Mouse (Mus musculus) MEL (cell line): ENCODE data around the gene Ccdc33. TPM values are rescaled to one million over a fixed set of nuclear protein-coding genes. Genes with fewer than 3 reads are reported as not detected.

Experiments used
- DNase-seq: peaks from one replicate; pipeline ENCODE4 v3.0.0; 2011; ENCODE audit warnings: low read depth, low spot score
- H3K27ac ChIP-seq: 2 replicates; pipeline ENCODE4 v1.5.1; 2012; ENCODE audit warnings: low read depth, mild to moderate bottlenecking, control low read depth, low read length, moderate library complexity; ENCODE audit not compliant: control insufficient read depth
- H3K27me3 ChIP-seq, 2 experiments: fragments of 150-350 bp in 1 of 2; sonication (generic) in 1 of 2; 2 replicates each; pipeline ENCODE4 v1.6.1; 2012; ENCODE audit warnings: low read length in 2 of 2, mild to moderate bottlenecking in 2 of 2, improper control_type of control experiment in 1 of 2, moderate library complexity in 1 of 2; ENCODE audit not compliant: insufficient read depth in 2 of 2, control insufficient read depth in 1 of 2
- H3K36me3 ChIP-seq, 2 experiments: 2 replicates each; pipeline ENCODE4 v1.6.1; 2012 to 2014; ENCODE audit warnings: low read length in 2 of 2, improper control_type of control experiment in 1 of 2, inconsistent platforms in 1 of 2, mild to moderate bottlenecking in 1 of 2; ENCODE audit not compliant: insufficient read depth in 2 of 2, control insufficient read depth in 1 of 2
- H3K4me1 ChIP-seq, 2 experiments: fragments of 150-350 bp in 1 of 2; sonication (generic) in 1 of 2; 2 replicates each; pipeline ENCODE4 v1.6.1; 2012; ENCODE audit warnings: low read length in 2 of 2, improper control_type of control experiment in 1 of 2, mild to moderate bottlenecking in 1 of 2; ENCODE audit not compliant: insufficient read depth in 2 of 2, control insufficient read depth in 1 of 2
- H3K4me3 ChIP-seq, 2 experiments: fragments of 150-350 bp in 1 of 2; sonication (generic) in 1 of 2; 2 replicates each; pipeline ENCODE4 v1.5.1; 2012; ENCODE audit warnings: low read depth in 2 of 2, low read length in 2 of 2, mild to moderate bottlenecking in 2 of 2, moderate library complexity in 2 of 2, control low read depth in 1 of 2, improper control_type of control experiment in 1 of 2; ENCODE audit not compliant: control insufficient read depth in 1 of 2, insufficient read depth in 1 of 2
- H3K79me2 ChIP-seq: 2 replicates; pipeline ENCODE4 v1.6.1; 2012; ENCODE audit warnings: mild to moderate bottlenecking, low read length, moderate library complexity; ENCODE audit not compliant: control insufficient read depth, poor library complexity, insufficient read depth
- H3K9ac ChIP-seq: 2 replicates; pipeline ENCODE4 v1.6.1; 2012; ENCODE audit warnings: low read depth, mild to moderate bottlenecking, control low read depth, low read length, moderate library complexity; ENCODE audit not compliant: control insufficient read depth, poor library complexity, severe bottlenecking
- H3K9me3 ChIP-seq: fragments of 150-350 bp; sonication (generic); replicated peaks from 2 replicates; pipeline ENCODE4 v1.6.1; 2012; ENCODE audit warnings: mild to moderate bottlenecking, low read length, improper control_type of control experiment, moderate library complexity; ENCODE audit not compliant: insufficient read depth
- BHLHE40 ChIP-seq: IDR thresholded peaks from 2 replicates; pipeline ENCODE4 v1.6.1; 2012; ENCODE audit warnings: low read depth, mild to moderate bottlenecking, inconsistent platforms, low read length, improper control_type of control experiment, borderline replicate concordance
- CHD1 ChIP-seq: IDR thresholded peaks from 2 replicates; pipeline ENCODE4 v1.6.1; 2012; ENCODE audit warnings: low read depth, mild to moderate bottlenecking, inconsistent platforms, low read length, improper control_type of control experiment
- CHD2 ChIP-seq: IDR thresholded peaks from 2 replicates; pipeline ENCODE4 v1.6.1; 2011; ENCODE audit warnings: low read length, improper control_type of control experiment
- E2F4 ChIP-seq: IDR thresholded peaks from 2 replicates; pipeline ENCODE4 v1.6.1; 2011; ENCODE audit warnings: low read depth, low read length, improper control_type of control experiment, borderline replicate concordance
- ELF1 ChIP-seq: IDR thresholded peaks from 2 replicates; pipeline ENCODE4 v1.6.1; 2014; ENCODE audit warnings: low read depth, mild to moderate bottlenecking, inconsistent platforms, low read length, improper control_type of control experiment, moderate library complexity
- EP300 ChIP-seq, 2 experiments: IDR thresholded peaks; 2 replicates each; pipeline ENCODE4 v1.6.1; 2011; ENCODE audit warnings: improper control_type of control experiment in 2 of 2, low read length in 2 of 2, low read depth in 1 of 2, mild to moderate bottlenecking in 1 of 2
- GATA1 ChIP-seq: IDR thresholded peaks from 2 replicates; pipeline ENCODE4 v1.6.1; 2011; ENCODE audit warnings: low read depth, low read length, improper control_type of control experiment
- KAT2A ChIP-seq: conservative IDR thresholded peaks from 2 replicates; pipeline ENCODE4 v1.6.1; 2012; ENCODE audit warnings: low read depth, low read length, improper control_type of control experiment, inconsistent platforms
- MAFK ChIP-seq: IDR thresholded peaks from 2 replicates; pipeline ENCODE4 v1.6.1; 2011; ENCODE audit warnings: low read depth, mild to moderate bottlenecking, low read length, improper control_type of control experiment, borderline replicate concordance
- MAX ChIP-seq: IDR thresholded peaks from 2 replicates; pipeline ENCODE4 v1.6.1; 2011; ENCODE audit warnings: low read length, improper control_type of control experiment
- MAZ ChIP-seq: IDR thresholded peaks from 2 replicates; pipeline ENCODE4 v1.6.1; 2012; ENCODE audit warnings: low read depth, mild to moderate bottlenecking, inconsistent platforms, low read length, improper control_type of control experiment
- MYC ChIP-seq: IDR thresholded peaks from 2 replicates; pipeline ENCODE4 v1.6.1; 2011; ENCODE audit warnings: low read depth, mild to moderate bottlenecking, low read length, improper control_type of control experiment, moderate library complexity
- POLR2A ChIP-seq, 2 experiments: IDR thresholded peaks; 2 replicates each; pipeline ENCODE4 v1.6.1; 2011 to 2012; ENCODE audit warnings: low read length in 2 of 2, mild to moderate bottlenecking in 2 of 2, control low read depth in 1 of 2, improper control_type of control experiment in 1 of 2, low read depth in 1 of 2, moderate library complexity in 1 of 2; ENCODE audit not compliant: control insufficient read depth in 1 of 2, insufficient read depth in 1 of 2, poor library complexity in 1 of 2
- POLR2AphosphoS2 ChIP-seq: IDR thresholded peaks from 2 replicates; pipeline ENCODE4 v1.6.1; 2011; ENCODE audit warnings: low read length, improper control_type of control experiment
- RCOR1 ChIP-seq: IDR thresholded peaks from 2 replicates; pipeline ENCODE4 v1.6.1; 2012; ENCODE audit warnings: low read depth, mild to moderate bottlenecking, inconsistent platforms, low read length, improper control_type of control experiment
- SIN3A ChIP-seq: IDR thresholded peaks from 2 replicates; pipeline ENCODE4 v1.6.1; 2012; ENCODE audit warnings: low read length, improper control_type of control experiment, inconsistent platforms
- TCF12 ChIP-seq: IDR thresholded peaks from 2 replicates; pipeline ENCODE4 v1.6.1; 2014; ENCODE audit warnings: low read depth, mild to moderate bottlenecking, inconsistent platforms, low read length, improper control_type of control experiment, moderate library complexity
- UBTF ChIP-seq: IDR thresholded peaks from 2 replicates; pipeline ENCODE4 v1.6.1; 2012; ENCODE audit warnings: low read depth, mild to moderate bottlenecking, inconsistent platforms, low read length, improper control_type of control experiment, moderate library complexity, borderline replicate concordance; ENCODE audit not compliant: insufficient read depth
- ZC3H11A ChIP-seq: IDR thresholded peaks from 2 replicates; pipeline ENCODE4 v1.6.1; 2012; ENCODE audit warnings: low read depth, mild to moderate bottlenecking, inconsistent platforms, low read length, improper control_type of control experiment
- ZMIZ1 ChIP-seq: IDR thresholded peaks from 2 replicates; pipeline ENCODE4 v1.6.1; 2012; ENCODE audit warnings: low read depth, mild to moderate bottlenecking, inconsistent platforms, low read length, improper control_type of control experiment, moderate library complexity
- ZNF384 ChIP-seq: IDR thresholded peaks from 2 replicates; pipeline ENCODE4 v1.6.1; 2012; ENCODE audit warnings: low read depth, mild to moderate bottlenecking, inconsistent platforms, low read length, improper control_type of control experiment
- polyA plus RNA-seq, 2 experiments: library from polyadenylated mRNA; stranded (reverse) in 1 of 2; unstranded in 1 of 2; fragments of >175 nt in 1 of 2; fragments of >200 nt in 1 of 2; gene quantifications; 2 replicates each; pipeline versions ENCODE4 v1.2.1 to v1.2.4; 2012; ENCODE audit warnings: low replicate concordance in 2 of 2, low read depth in 1 of 2; ENCODE audit not compliant: insufficient read length in 2 of 2, insufficient read depth in 1 of 2, missing spikeins in 1 of 2
- total RNA-seq: library from RNA; depleted of rRNA; stranded (reverse); fragments of 300-350 nt; gene quantifications from 2 replicates; pipeline ENCODE4 v1.2.3, GENCODE M21; 2012

Ccdc33 gene
- total and polyA plus RNA-seq, 3 experiments, result not detected

GRCm38 (mm10) chr9:58092581-58093269 lies 25.9 kb downstream of the Ccdc33 start:
- no peak overlapping the region for H3K9ac ChIP-seq
- no peaks in the 10 kb centered on the region for H3K9me3 ChIP-seq
- peaks cover 0 to 4% of the 10 kb centered on the region in 2 experiments; a peak in 2 of 4 replicates for H3K27me3 ChIP-seq
- H3K4me3 ChIP-seq, result no peak overlapping the region
- DNase-seq, result no peak
- H3K27ac ChIP-seq, result no peak overlapping the region
- H3K36me3 ChIP-seq, result no peaks in the 10 kb centered on the region
- H3K79me2 ChIP-seq, result no peaks in the 10 kb centered on the region
- TF ChIP-seq RCOR1 (no peak), ZNF384 (no peak), EP300 (IDR thresholded peaks at IDR 0.05; ENCODE audit: low read depth in 1 of 2, low read length in 2 of 2) (no peak), MYC (no peak), TCF12 (no peak), MAFK (no peak), KAT2A (no peak), POLR2AphosphoS2 (no peak), E2F4 (no peak), MAX (no peak), BHLHE40 (no peak), MAZ (no peak), GATA1 (no peak), CHD2 (no peak), CHD1 (no peak), UBTF (no peak), ELF1 (no peak), POLR2A (IDR thresholded peaks at IDR 0.05; ENCODE audit: control insufficient read depth in 1 of 2, insufficient read depth in 1 of 2, low read depth in 1 of 2, low read length in 2 of 2, poor library complexity in 1 of 2) (no peak), ZC3H11A (no peak)
- no peaks in the 10 kb centered on the region for H3K4me1 ChIP-seq

GRCm38 (mm10) chr9:58091623-58092425 lies 26.8 kb downstream of the Ccdc33 start:
- H3K9me3 ChIP-seq, result no peaks in the 10 kb centered on the region
- DNase-seq, result no peak
- TF ChIP-seq MAX (no peak), SIN3A (no peak), CHD1 (no peak), POLR2A (IDR thresholded peaks at IDR 0.05; ENCODE audit: control insufficient read depth in 1 of 2, insufficient read depth in 1 of 2, low read depth in 1 of 2, low read length in 2 of 2, poor library complexity in 1 of 2) (no peak), ELF1 (no peak), BHLHE40 (no peak), ZMIZ1 (no peak)
- no peaks in the 10 kb centered on the region for H3K4me1 ChIP-seq
- no peaks in the 10 kb centered on the region for H3K36me3 ChIP-seq
- no peak overlapping the region for H3K27ac ChIP-seq
- H3K27me3 ChIP-seq, result peaks cover 0 to 5% of the 10 kb centered on the region in 2 experiments; a peak in 2 of 4 replicates
- H3K79me2 ChIP-seq, result no peaks in the 10 kb centered on the region
- H3K9ac ChIP-seq, result no peak overlapping the region
- no peak overlapping the region for H3K4me3 ChIP-seq
